Mouse (Mus musculus): ENCODE measurements around the gene Rexo2. TPM values are rescaled to one million over a fixed set of nuclear protein-coding genes. Genes with fewer than 3 reads are reported as not detected.

The Rexo2 gene
- polyA plus RNA-seq, 1 experiment, result 234 TPM

- H3K27me3 ChIP-seq (ENCODE audit: control insufficient read depth, insufficient read depth, insufficient read length), result no peaks in the 10 kb centered on the region
- TF ChIP-seq CTCF (IDR thresholded peaks at IDR 0.05; ENCODE audit: control insufficient read depth, insufficient read depth, insufficient read length) (no peak), MYOD1 (IDR thresholded peaks at IDR 0.05; ENCODE audit: control insufficient read depth, insufficient read length, low read depth) (no peak), MYOG (IDR thresholded peaks at IDR 0.05; ENCODE audit: control insufficient read depth, extremely low read depth, insufficient read length) (no peak), CEBPB (IDR thresholded peaks at IDR 0.05; ENCODE audit: low read depth) (no peak)
- H3K79me3 ChIP-seq (ENCODE audit: low read depth), result no peaks in the 10 kb centered on the region
- no peaks in the 10 kb centered on the region for H3K79me2 ChIP-seq (ENCODE audit: control insufficient read depth, insufficient read depth)
- no peak overlapping the region for H3K4me3 ChIP-seq (ENCODE audit: insufficient read depth, poor library complexity, severe bottlenecking)
- H3ac ChIP-seq (ENCODE audit: control insufficient read depth, insufficient read length, low read depth), result no peak overlapping the region
- H3K36me3 ChIP-seq (ENCODE audit: control insufficient read depth, insufficient read depth), result no peaks in the 10 kb centered on the region
Observed at GRCm38 (mm10) chr9:48450066-48450465, 30.4 kb downstream of the Rexo2 start.

- H3K36me3 ChIP-seq (ENCODE audit: control insufficient read depth, insufficient read depth), result no peaks in the 10 kb centered on the region
- H3K79me3 ChIP-seq (ENCODE audit: low read depth), result no peaks in the 10 kb centered on the region
- H3K4me3 ChIP-seq (ENCODE audit: insufficient read depth, poor library complexity, severe bottlenecking), result no peak overlapping the region
- H3K79me2 ChIP-seq (ENCODE audit: control insufficient read depth, insufficient read depth), result no peaks in the 10 kb centered on the region
- H3K27me3 ChIP-seq (ENCODE audit: control insufficient read depth, insufficient read depth, insufficient read length), result no peaks in the 10 kb centered on the region
- H3ac ChIP-seq (ENCODE audit: control insufficient read depth, insufficient read length, low read depth), result no peak overlapping the region
- TF ChIP-seq USF1 (IDR thresholded peaks at IDR 0.05; ENCODE audit: low read depth) (no peak), MAX (IDR thresholded peaks at IDR 0.05) (no peak), FOSL1 (IDR thresholded peaks at IDR 0.05; ENCODE audit: insufficient read depth, low read length, poor library complexity, severe bottlenecking) (no peak), MYOG (IDR thresholded peaks at IDR 0.05; ENCODE audit: control insufficient read depth, extremely low read depth, insufficient read length) (no peak), MYOD1 (IDR thresholded peaks at IDR 0.05; ENCODE audit: control insufficient read depth, insufficient read length, low read depth) (no peak), CTCF (IDR thresholded peaks at IDR 0.05; ENCODE audit: control insufficient read depth, insufficient read depth, insufficient read length) (no peak), CEBPB (IDR thresholded peaks at IDR 0.05; ENCODE audit: low read depth) (no peak)
Observed at GRCm38 (mm10) chr9:48447783-48448209, 32.6 kb downstream of the Rexo2 start.

- no peaks in the 10 kb centered on the region for H3K79me2 ChIP-seq (ENCODE audit: control insufficient read depth, insufficient read depth)
- H3K27me3 ChIP-seq (ENCODE audit: control insufficient read depth, insufficient read depth, insufficient read length), result no peaks in the 10 kb centered on the region
- H3ac ChIP-seq (ENCODE audit: control insufficient read depth, insufficient read length, low read depth), result no peak overlapping the region
- no peak for TF ChIP-seq USF1 (IDR thresholded peaks at IDR 0.05; ENCODE audit: low read depth)
- TF ChIP-seq MAX (IDR thresholded peaks at IDR 0.05), result no peak
- no peak for TF ChIP-seq CTCF (IDR thresholded peaks at IDR 0.05; ENCODE audit: control insufficient read depth, insufficient read depth, insufficient read length)
- no peak for TF ChIP-seq MYOD1 (IDR thresholded peaks at IDR 0.05; ENCODE audit: control insufficient read depth, insufficient read length, low read depth)
- TF ChIP-seq MYOG (IDR thresholded peaks at IDR 0.05; ENCODE audit: control insufficient read depth, extremely low read depth, insufficient read length), result no peak
- TF ChIP-seq CEBPB (IDR thresholded peaks at IDR 0.05; ENCODE audit: low read depth), result no peak
- TF ChIP-seq FOSL1 (IDR thresholded peaks at IDR 0.05; ENCODE audit: insufficient read depth, low read length, poor library complexity, severe bottlenecking), result no peak
- no peak overlapping the region for H3K4me3 ChIP-seq (ENCODE audit: insufficient read depth, poor library complexity, severe bottlenecking)
- no peaks in the 10 kb centered on the region for H3K79me3 ChIP-seq (ENCODE audit: low read depth)
- no peaks in the 10 kb centered on the region for H3K36me3 ChIP-seq (ENCODE audit: control insufficient read depth, insufficient read depth)
Observed at GRCm38 (mm10) chr9:48444821-48445220, 35.6 kb downstream of the Rexo2 start.

- no peaks in the 10 kb centered on the region for H3K79me2 ChIP-seq (ENCODE audit: control insufficient read depth, insufficient read depth)
- H3ac ChIP-seq (ENCODE audit: control insufficient read depth, insufficient read length, low read depth), result no peak overlapping the region
- H3K36me3 ChIP-seq (ENCODE audit: control insufficient read depth, insufficient read depth), result no peaks in the 10 kb centered on the region
- H3K4me3 ChIP-seq (ENCODE audit: insufficient read depth, poor library complexity, severe bottlenecking), result no peak overlapping the region
- no peaks in the 10 kb centered on the region for H3K79me3 ChIP-seq (ENCODE audit: low read depth)
- TF ChIP-seq MYOD1 (IDR thresholded peaks at IDR 0.05; ENCODE audit: control insufficient read depth, insufficient read length, low read depth) (no peak), CEBPB (IDR thresholded peaks at IDR 0.05; ENCODE audit: low read depth) (no peak)
- no peaks in the 10 kb centered on the region for H3K27me3 ChIP-seq (ENCODE audit: control insufficient read depth, insufficient read depth, insufficient read length)
Observed at GRCm38 (mm10) chr9:48443873-48444272, 36.5 kb downstream of the Rexo2 start.

- Histone ChIP-seq H3K36me3 (ENCODE audit: control insufficient read depth, insufficient read depth) (no peaks in the 10 kb centered on the region), H3K79me3 (ENCODE audit: low read depth) (no peaks in the 10 kb centered on the region), H3K79me2 (ENCODE audit: control insufficient read depth, insufficient read depth) (no peaks in the 10 kb centered on the region), H3ac (ENCODE audit: control insufficient read depth, insufficient read length, low read depth) (no peak overlapping the region), H3K27me3 (ENCODE audit: control insufficient read depth, insufficient read depth, insufficient read length) (no peaks in the 10 kb centered on the region), H3K4me3 (ENCODE audit: insufficient read depth, poor library complexity, severe bottlenecking) (no peak overlapping the region)
- TF ChIP-seq USF1 (IDR thresholded peaks at IDR 0.05; ENCODE audit: low read depth), result no peak
- no peak for TF ChIP-seq MYOG (IDR thresholded peaks at IDR 0.05; ENCODE audit: control insufficient read depth, extremely low read depth, insufficient read length)
- no peak for TF ChIP-seq MAX (IDR thresholded peaks at IDR 0.05)
- no peak for TF ChIP-seq CTCF (IDR thresholded peaks at IDR 0.05; ENCODE audit: control insufficient read depth, insufficient read depth, insufficient read length)
- TF ChIP-seq MYOD1 (IDR thresholded peaks at IDR 0.05; ENCODE audit: control insufficient read depth, insufficient read length, low read depth), result no peak
- TF ChIP-seq FOSL1 (IDR thresholded peaks at IDR 0.05; ENCODE audit: insufficient read depth, low read length, poor library complexity, severe bottlenecking), result no peak
- TF ChIP-seq CEBPB (IDR thresholded peaks at IDR 0.05; ENCODE audit: low read depth), result no peak
Observed at GRCm38 (mm10) chr9:48432449-48432848, 48.0 kb downstream of the Rexo2 start.

- Histone ChIP-seq H3K36me3 (ENCODE audit: control insufficient read depth, insufficient read depth) (no peaks in the 10 kb centered on the region), H3K4me3 (ENCODE audit: insufficient read depth, poor library complexity, severe bottlenecking) (no peak overlapping the region), H3K79me3 (ENCODE audit: low read depth) (no peaks in the 10 kb centered on the region), H3ac (ENCODE audit: control insufficient read depth, insufficient read length, low read depth) (no peak overlapping the region), H3K27me3 (ENCODE audit: control insufficient read depth, insufficient read depth, insufficient read length) (no peaks in the 10 kb centered on the region), H3K79me2 (ENCODE audit: control insufficient read depth, insufficient read depth) (no peaks in the 10 kb centered on the region)
- TF ChIP-seq CTCF (IDR thresholded peaks at IDR 0.05; ENCODE audit: control insufficient read depth, insufficient read depth, insufficient read length), result no peak
Observed at GRCm38 (mm10) chr9:48427176-48427575, 53.2 kb downstream of the Rexo2 start.
